Mouse (Mus musculus): ENCODE measurements around the gene Tmem41a. TPM values are rescaled to one million over a fixed set of nuclear protein-coding genes. Genes with fewer than 3 reads are reported as not detected.

The Tmem41a gene
- polyA plus RNA-seq, 1 experiment from 2014 or later = 34.9 TPM

- peaks cover 11% of the 10 kb centered on the region; the same call in 1 of the 2 replicates for H3K36me3 ChIP-seq
- H3K4me3 ChIP-seq = no peak overlapping the region
- H3K9ac ChIP-seq = no peak overlapping the region
- no peak overlapping the region for H3K27ac ChIP-seq (replicated peaks)
- no peak overlapping the region for H3K4me2 ChIP-seq
- H3K27me3 ChIP-seq (replicated peaks) = no peaks in the 10 kb centered on the region
- H3K9me3 ChIP-seq = no peaks in the 10 kb centered on the region
- 79% methylated on average over 10 of the region's 10 CpGs for WGBS
- ATAC-seq (ENCODE audit: extremely low read depth, insufficient number of reproducible peaks, low FRiP score, low TSS enrichment) = no peak
- H3K4me1 ChIP-seq = no peaks in the 10 kb centered on the region
Observed at GRCm38 (mm10) chr16:21904636-21905035, 42.7 kb downstream of the Tmem41a start.

- Histone ChIP-seq H3K9me3 (no peaks in the 10 kb centered on the region), H3K27ac (replicated peaks) (no peak overlapping the region), H3K4me3 (no peak overlapping the region), H3K4me2 (no peak overlapping the region), H3K36me3 (peaks cover 8% of the 10 kb centered on the region; the same call in 1 of the 2 replicates), H3K27me3 (replicated peaks) (no peaks in the 10 kb centered on the region), H3K4me1 (no peaks in the 10 kb centered on the region), H3K9ac (no peak overlapping the region)
- WGBS = 65% methylated on average over 5 of the region's 5 CpGs
- no peak for ATAC-seq (ENCODE audit: extremely low read depth, insufficient number of reproducible peaks, low FRiP score, low TSS enrichment)
Observed at GRCm38 (mm10) chr16:21901286-21901685, 46.1 kb downstream of the Tmem41a start.

DNA sequence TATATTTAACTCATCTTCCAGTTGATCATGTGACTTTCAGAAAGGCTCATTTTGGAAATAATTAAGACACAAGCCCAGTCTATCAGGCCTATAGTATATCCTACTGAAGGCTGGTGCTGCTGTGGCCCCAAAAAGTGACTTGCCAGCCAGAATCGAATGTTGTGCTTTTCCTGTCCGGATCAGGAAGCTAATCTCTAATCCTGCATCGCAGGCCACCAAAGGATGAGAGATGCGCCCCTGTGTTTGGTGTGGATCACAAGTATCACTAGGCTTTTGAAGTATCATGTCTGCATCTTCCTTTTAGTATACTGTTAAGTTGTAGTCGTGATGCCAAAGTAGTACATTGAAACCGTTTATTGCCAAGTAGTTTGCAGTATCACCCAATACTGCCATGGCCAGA, 53.5 kb downstream of the Tmem41a start:
- 74% methylated on average over 6 of the region's 6 CpGs for WGBS

DNA sequence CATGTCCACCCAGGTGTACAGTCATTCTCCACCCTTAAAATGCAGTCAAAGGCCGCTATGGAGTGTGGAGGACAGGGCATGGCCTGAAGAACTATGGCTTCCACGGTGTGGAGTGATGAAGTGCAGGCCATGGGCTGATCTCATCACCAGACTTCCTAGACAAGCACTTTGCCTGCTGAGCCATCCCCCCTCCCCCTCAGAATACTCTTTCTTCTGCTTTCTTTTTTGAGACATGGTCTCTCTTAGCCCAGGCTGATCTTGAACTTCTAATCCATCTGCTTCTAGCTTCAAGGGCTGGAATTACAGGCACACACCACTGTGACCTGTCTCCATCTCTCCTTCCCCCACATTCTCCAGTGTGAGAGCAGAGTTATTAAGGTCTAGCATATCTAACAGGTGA, 59.8 kb downstream of the Tmem41a start:
- no peaks in the 10 kb centered on the region for H3K4me1 ChIP-seq
- no peaks in the 10 kb centered on the region for H3K27me3 ChIP-seq (replicated peaks)
- H3K9me3 ChIP-seq = peaks cover 3% of the 10 kb centered on the region; the same call in 1 of the 2 replicates
- no peak overlapping the region for H3K9ac ChIP-seq
- no peak overlapping the region for H3K27ac ChIP-seq (replicated peaks)
- H3K36me3 ChIP-seq = 0 out of 2 replicates have a peak, but pooled peaks cover 3% of the 10 kb centered on the region
- WGBS = 62% methylated on average over 2 of the region's 2 CpGs
- ATAC-seq (ENCODE audit: extremely low read depth, insufficient number of reproducible peaks, low FRiP score, low TSS enrichment) = no peak
- H3K4me3 ChIP-seq = no peak overlapping the region
- H3K4me2 ChIP-seq = no peak overlapping the region

More for the DNA sequence above, 53.5 kb downstream of the Tmem41a start:
- Histone ChIP-seq H3K9ac (no peak overlapping the region), H3K27ac (replicated peaks) (no peak overlapping the region), H3K4me1 (no peaks in the 10 kb centered on the region), H3K27me3 (replicated peaks) (no peaks in the 10 kb centered on the region), H3K36me3 (0 out of 2 replicates have a peak, but pooled peaks cover 3% of the 10 kb centered on the region), H3K4me3 (no peak overlapping the region), H3K4me2 (no peak overlapping the region), H3K9me3 (peaks cover 3% of the 10 kb centered on the region; the same call in 1 of the 2 replicates)
- no peak for ATAC-seq (ENCODE audit: extremely low read depth, insufficient number of reproducible peaks, low FRiP score, low TSS enrichment)

Other genes with a start within 250 kb of the Tmem41a start
- 2.2 and 2.5 TPM in 2 replicates for gene Ehhadh, start 159.7 kb downstream of the Tmem41a start, polyA plus RNA-seq (2015; fragmentation: Nextera tagmentation; extraction: Ambion mirVana)
- 0.62 and 0.67 TPM in 2 replicates for gene Map3k13, start 153.2 kb downstream of the Tmem41a start, polyA plus RNA-seq (2015; fragmentation: Nextera tagmentation; extraction: Ambion mirVana)
- gene Liph, start 48.1 kb upstream of the Tmem41a start, polyA plus RNA-seq (2015; fragmentation: Nextera tagmentation; extraction: Ambion mirVana) = 0.07 and 0.41 TPM in 2 replicates
- gene Senp2, start 61.9 kb upstream of the Tmem41a start, polyA plus RNA-seq (2015; fragmentation: Nextera tagmentation; extraction: Ambion mirVana) = 23.9 and 24.0 TPM in 2 replicates
- 51.4 and 53.2 TPM in 2 replicates for gene Igf2bp2, start 215.7 kb upstream of the Tmem41a start, polyA plus RNA-seq (2015; fragmentation: Nextera tagmentation; extraction: Ambion mirVana)

All from heart, embryonic 13.5 days (tissue).